Mouse (Mus musculus) forebrain, embryonic 10.5 days (tissue): Measurements from ENCODE around the gene Ipo5. TPM values are rescaled to one million over a fixed set of nuclear protein-coding genes. Genes with fewer than 3 reads are reported as not detected.
A peak's percentile ranks its signal among the peaks of the same experiment; 100 is the strongest.

Experiments used
- DNase-seq: peaks from one replicate; pipeline ENCODE4 v3.0.0-alpha.2; 2017; ENCODE audit warnings: low spot score; ENCODE audit errors: extremely low spot score
- H3K27ac ChIP-seq: fragments of 300-500 bp; sonication (generic); 2 replicates; pipeline ENCODE4 v1.5.1; 2016; ENCODE audit warnings: mild to moderate bottlenecking
- H3K27me3 ChIP-seq: fragments of 300-500 bp; sonication (generic); 2 replicates; pipeline ENCODE4 v1.6.1; 2016; ENCODE audit warnings: mild to moderate bottlenecking; ENCODE audit not compliant: poor library complexity, severe bottlenecking
- H3K36me3 ChIP-seq: fragments of 300-500 bp; sonication (generic); replicated peaks from 2 replicates; pipeline ENCODE4 v1.6.1; 2016; ENCODE audit warnings: mild to moderate bottlenecking, moderate library complexity
- H3K4me1 ChIP-seq: fragments of 300-500 bp; sonication (generic); 2 replicates; pipeline ENCODE4 v1.6.1; 2016
- H3K4me3 ChIP-seq: fragments of 300-500 bp; sonication (generic); 2 replicates; pipeline ENCODE4 v1.5.1; 2016; ENCODE audit warnings: mild to moderate bottlenecking, moderate library complexity
- H3K9me3 ChIP-seq: fragments of 300-500 bp; sonication (generic); 2 replicates; pipeline ENCODE4 v1.6.1; 2016; ENCODE audit warnings: mild to moderate bottlenecking, moderate library complexity
- WGBS: fragments of 180-500 bp; shearing (Covaris S2); methylation state at CpG from one replicate; pipeline ENCODE4 v1.1.7; 2016; 5-methylcytosine and 5-hydroxymethylcytosine counted together
- polyA plus RNA-seq: library from polyadenylated mRNA; unstranded; fragments of >200 nt; fragmentation: Nextera tagmentation; extraction: Ambion mirVana; gene quantifications from 2 replicates; pipeline ENCODE4 v1.2.1, GENCODE M21; 2016

The Ipo5 gene
- polyA plus RNA-seq, 1 experiment from 2014 or later, result 187 TPM

- no peaks in the 10 kb centered on the region for H3K27me3 ChIP-seq
- 86% methylated on average over 9 of the region's 9 CpGs for WGBS
These were observed 30.0 kb upstream of the Ipo5 start for GRCm38 (mm10) chr14:120881054-120881453.

GRCm38 (mm10) chr14:120888681-120889080, 22.3 kb upstream of the Ipo5 start:
- H3K27ac ChIP-seq, result no peak overlapping the region
- WGBS, result 93% methylated on average over 11 of the region's 11 CpGs
- H3K9me3 ChIP-seq, result no peaks in the 10 kb centered on the region
- H3K36me3 ChIP-seq, result no peaks in the 10 kb centered on the region
- no peak for DNase-seq
- no peak overlapping the region for H3K4me3 ChIP-seq
- H3K4me1 ChIP-seq, result 0 out of 2 replicates have a peak, but pooled peaks cover 3% of the 10 kb centered on the region
- H3K27me3 ChIP-seq, result no peaks in the 10 kb centered on the region

More at GRCm38 (mm10) chr14:120881054-120881453, 30.0 kb upstream of the Ipo5 start:
- Histone ChIP-seq H3K4me1 (peaks cover 25% of the 10 kb centered on the region), H3K36me3 (no peaks in the 10 kb centered on the region), H3K27ac (no peak overlapping the region), H3K9me3 (no peaks in the 10 kb centered on the region), H3K4me3 (no peak overlapping the region)
- DNase-seq, result no peak

- Histone ChIP-seq H3K9me3 (no peaks in the 10 kb centered on the region), H3K27me3 (no peaks in the 10 kb centered on the region), H3K27ac (no peak overlapping the region), H3K4me3 (no peak overlapping the region), H3K4me1 (peaks cover 4% of the 10 kb centered on the region; the same call in 1 of the 2 replicates), H3K36me3 (no peaks in the 10 kb centered on the region)
- 83% methylated on average over 8 of the region's 8 CpGs for WGBS
- no peak for DNase-seq
These were observed 18.7 kb upstream of the Ipo5 start for GRCm38 (mm10) chr14:120892369-120892768.

- Histone ChIP-seq H3K27me3 (no peaks in the 10 kb centered on the region), H3K36me3 (no peaks in the 10 kb centered on the region), H3K4me3 (no peak overlapping the region), H3K27ac (no peak overlapping the region), H3K4me1 (peaks cover 4% of the 10 kb centered on the region; the same call in 1 of the 2 replicates), H3K9me3 (peaks cover 3% of the 10 kb centered on the region; the same call in 1 of the 2 replicates)
- no peak for DNase-seq
- WGBS, result 90% methylated on average over 11 of the region's 11 CpGs
These were observed 14.4 kb upstream of the Ipo5 start for GRCm38 (mm10) chr14:120896613-120897012.

GRCm38 (mm10) chr14:120898876-120899275, 12.1 kb upstream of the Ipo5 start:
- 70% methylated on average over 3 of the region's 3 CpGs for WGBS
- peaks cover 4% of the 10 kb centered on the region; the same call in 1 of the 2 replicates for H3K4me1 ChIP-seq

GRCm38 (mm10) chr14:120909396-120909795, 1.6 kb upstream of the Ipo5 start:
- H3K27ac ChIP-seq, result no peak overlapping the region
- peaks cover 8% of the 10 kb centered on the region for H3K36me3 ChIP-seq
- H3K4me3 ChIP-seq, result peak overlapping the region; percentile 86; the same call in 1 of the 2 replicates
- peaks cover 32% of the 10 kb centered on the region for H3K4me1 ChIP-seq
- no peaks in the 10 kb centered on the region for H3K9me3 ChIP-seq
- no peaks in the 10 kb centered on the region for H3K27me3 ChIP-seq
- 44% methylated on average over 3 of the region's 3 CpGs for WGBS
- DNase-seq, result no peak

More at GRCm38 (mm10) chr14:120898876-120899275, 12.1 kb upstream of the Ipo5 start:
- no peak for DNase-seq
- H3K9me3 ChIP-seq, result peaks cover 3% of the 10 kb centered on the region; the same call in 1 of the 2 replicates
- no peaks in the 10 kb centered on the region for H3K36me3 ChIP-seq
- no peak overlapping the region for H3K4me3 ChIP-seq
- no peaks in the 10 kb centered on the region for H3K27me3 ChIP-seq
- no peak overlapping the region for H3K27ac ChIP-seq

- DNase-seq, result no peak
- no peaks in the 10 kb centered on the region for H3K27me3 ChIP-seq
- peak overlapping the region; percentile 86 for H3K4me3 ChIP-seq
- peaks cover 17% of the 10 kb centered on the region for H3K36me3 ChIP-seq
- peak overlapping the region; percentile 94 for H3K27ac ChIP-seq
- peaks cover 40% of the 10 kb centered on the region for H3K4me1 ChIP-seq
- no peaks in the 10 kb centered on the region for H3K9me3 ChIP-seq
- 1% methylated on average over 17 of the region's 18 CpGs for WGBS
These were observed 704 bp upstream of the Ipo5 start for GRCm38 (mm10) chr14:120910320-120910719.

GRCm38 (mm10) chr14:120911388-120911901, 421 bp downstream of the Ipo5 start:
- WGBS, result 4% methylated on average over 61 of the region's 63 CpGs
- no peaks in the 10 kb centered on the region for H3K9me3 ChIP-seq
- H3K27ac ChIP-seq, result peak overlapping the region; percentile 94
- H3K4me1 ChIP-seq, result peaks cover 40% of the 10 kb centered on the region
- peak overlapping the region; percentile 86 for H3K4me3 ChIP-seq
- H3K36me3 ChIP-seq, result peaks cover 27% of the 10 kb centered on the region
- peak; percentile 69 for DNase-seq
- H3K27me3 ChIP-seq, result no peaks in the 10 kb centered on the region

- Histone ChIP-seq H3K27ac (peak overlapping the region; percentile 94), H3K27me3 (no peaks in the 10 kb centered on the region), H3K36me3 (peaks cover 34% of the 10 kb centered on the region), H3K4me1 (peaks cover 40% of the 10 kb centered on the region), H3K9me3 (no peaks in the 10 kb centered on the region), H3K4me3 (peak overlapping the region; percentile 86)
- 4% methylated on average over 11 of the region's 11 CpGs for WGBS
- no peak for DNase-seq
These were observed 1.2 kb downstream of the Ipo5 start for GRCm38 (mm10) chr14:120912090-120912710.

- 14% methylated on average over 7 of the region's 7 CpGs for WGBS
- 0 out of 2 replicates have a peak overlapping the region, but pooled peaks have one; percentile 40 for H3K27ac ChIP-seq
- peaks cover 40% of the 10 kb centered on the region for H3K4me1 ChIP-seq
- peak overlapping the region; percentile 86 for H3K4me3 ChIP-seq
- H3K27me3 ChIP-seq, result no peaks in the 10 kb centered on the region
- DNase-seq, result no peak
- H3K9me3 ChIP-seq, result no peaks in the 10 kb centered on the region
- peaks cover 41% of the 10 kb centered on the region for H3K36me3 ChIP-seq
These were observed 1.9 kb downstream of the Ipo5 start for GRCm38 (mm10) chr14:120912916-120913315.

GRCm38 (mm10) chr14:120921805-120922204, 10.8 kb downstream of the Ipo5 start:
- Histone ChIP-seq H3K4me3 (no peak overlapping the region), H3K9me3 (no peaks in the 10 kb centered on the region), H3K36me3 (peaks cover 99% of the 10 kb centered on the region), H3K27me3 (no peaks in the 10 kb centered on the region), H3K27ac (no peak overlapping the region), H3K4me1 (no peaks in the 10 kb centered on the region)
- 91% methylated on average over 4 of the region's 4 CpGs for WGBS
- DNase-seq, result no peak

GRCm38 (mm10) chr14:120924044-120924443, 13.0 kb downstream of the Ipo5 start:
- Histone ChIP-seq H3K4me1 (no peaks in the 10 kb centered on the region), H3K4me3 (no peak overlapping the region), H3K27ac (no peak overlapping the region), H3K27me3 (no peaks in the 10 kb centered on the region), H3K9me3 (no peaks in the 10 kb centered on the region), H3K36me3 (peaks cover 98% of the 10 kb centered on the region)
- WGBS, result 94% methylated on average over 4 of the region's 4 CpGs
- no peak for DNase-seq
